Mouse (Mus musculus) forebrain, embryonic 13.5 days (tissue): ENCODE measurements at regions not wholly inside any gene's neighbourhood (a gene's known extent, or its start where the extent isn't known, plus 50 kb on each side); places are given as distances from the start of the nearest gene placed in this dataset.
A peak's percentile ranks its signal among the peaks of the same experiment; 100 is the strongest.

Experiments
- ATAC-seq: fragments of 200-750 bp; cut with Nextera tagmentation; 2 replicates; pipeline ENCODE4 v1.8.0; 2017
- H3K27ac ChIP-seq: fragments of 300-500 bp; sonication (generic); 2 replicates; pipeline ENCODE4 v1.5.1; 2015; ENCODE audit warnings: inconsistent platforms, mild to moderate bottlenecking, moderate library complexity
- H3K27me3 ChIP-seq: fragments of 300-500 bp; sonication (generic); 2 replicates; pipeline ENCODE4 v1.6.1; 2015; ENCODE audit warnings: mild to moderate bottlenecking, inconsistent platforms
- H3K36me3 ChIP-seq: fragments of 300-500 bp; sonication (generic); 2 replicates; pipeline ENCODE4 v1.6.1; 2015; ENCODE audit warnings: mild to moderate bottlenecking, inconsistent platforms; ENCODE audit not compliant: poor library complexity, severe bottlenecking
- H3K4me1 ChIP-seq: fragments of 300-500 bp; sonication (generic); 2 replicates; pipeline ENCODE4 v1.6.1; 2015; ENCODE audit warnings: inconsistent platforms
- H3K4me2 ChIP-seq: fragments of 300-500 bp; sonication (generic); 2 replicates; pipeline ENCODE4 v1.6.1; 2015; ENCODE audit warnings: inconsistent platforms, mild to moderate bottlenecking, moderate library complexity
- H3K4me3 ChIP-seq: fragments of 300-500 bp; sonication (generic); 2 replicates; pipeline ENCODE4 v1.5.1; 2015; ENCODE audit warnings: mild to moderate bottlenecking, inconsistent platforms
- H3K9ac ChIP-seq: fragments of 300-500 bp; sonication (generic); 2 replicates; pipeline ENCODE4 v1.6.1; 2015; ENCODE audit warnings: mild to moderate bottlenecking, inconsistent platforms
- H3K9me3 ChIP-seq: fragments of 300-500 bp; sonication (generic); replicated peaks from 2 replicates; pipeline ENCODE4 v1.6.1; 2016; ENCODE audit warnings: inconsistent platforms
- WGBS: fragments of 180-500 bp; shearing (Covaris S2); methylation state at CpG from one replicate; pipeline ENCODE4 v1.1.7; 2015; 5-methylcytosine and 5-hydroxymethylcytosine counted together

DNA sequence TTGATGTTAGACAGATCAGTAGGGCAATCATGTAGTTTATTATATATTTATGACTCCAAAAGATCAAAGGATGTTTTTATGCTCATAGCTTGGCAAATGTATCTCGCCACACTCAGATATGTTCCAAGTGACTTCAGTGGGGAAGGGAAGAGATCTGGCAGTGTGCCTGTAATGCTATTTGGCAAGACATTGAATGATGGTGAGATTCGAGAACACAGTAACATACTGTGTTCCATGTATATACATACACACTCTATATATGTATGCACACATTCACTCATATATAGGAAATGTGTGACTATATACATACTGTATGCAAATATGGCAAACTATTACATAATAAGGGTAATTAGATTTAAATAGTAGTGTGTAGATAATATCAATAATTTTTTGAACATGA is 577.3 kb upstream of the Arrdc4 start:
- ATAC-seq, result peak; percentile 65; the same call in 1 of the 2 replicates
- no peak overlapping the region for H3K4me3 ChIP-seq
- H3K9me3 ChIP-seq, result no peaks in the 10 kb centered on the region
- H3K9ac ChIP-seq, result no peak overlapping the region
- 77% methylated on average over 2 of the region's 2 CpGs for WGBS
- H3K4me1 ChIP-seq, result no peaks in the 10 kb centered on the region
- no peaks in the 10 kb centered on the region for H3K27me3 ChIP-seq
- no peaks in the 10 kb centered on the region for H3K36me3 ChIP-seq
- H3K27ac ChIP-seq, result no peak overlapping the region
- no peak overlapping the region for H3K4me2 ChIP-seq

DNA sequence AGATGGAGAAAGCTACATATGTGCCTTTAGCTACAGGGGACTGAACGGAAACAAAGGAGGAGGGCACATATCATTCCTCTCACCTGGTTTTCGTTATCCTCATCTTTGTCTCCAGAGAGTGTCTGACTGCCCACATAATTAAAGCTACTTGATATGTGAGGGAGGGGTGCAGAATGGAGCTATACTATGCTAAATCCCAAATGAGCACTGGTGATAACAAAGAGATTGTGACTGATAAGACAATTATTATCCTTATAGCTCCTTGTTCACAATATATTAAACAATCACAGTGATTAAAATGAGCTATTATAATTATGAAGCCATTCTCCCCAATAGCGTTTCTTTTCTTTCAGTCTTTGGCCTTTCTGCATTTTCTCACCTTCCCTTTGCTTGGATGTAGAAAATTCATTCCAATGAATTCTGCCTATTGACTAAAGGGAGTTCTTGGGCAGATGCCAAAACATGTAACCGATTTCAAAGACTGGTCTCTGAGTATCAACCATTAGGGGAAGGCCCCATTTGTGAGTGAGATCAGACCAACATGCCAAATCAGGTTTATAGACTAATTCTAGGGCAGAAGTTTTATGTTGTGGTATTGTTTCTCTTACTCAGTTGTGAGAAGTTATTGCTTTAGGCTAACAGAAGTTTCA is 528.1 kb upstream of the Arrdc4 start:
- H3K27ac ChIP-seq, result no peak overlapping the region; the same call in 1 of the 2 replicates
- no peak overlapping the region for H3K9ac ChIP-seq
- 0 out of 2 replicates have a peak, but pooled peaks cover 6% of the 10 kb centered on the region for H3K4me1 ChIP-seq
- 45% methylated on average over 4 of the region's 4 CpGs for WGBS
- no peaks in the 10 kb centered on the region for H3K27me3 ChIP-seq
- H3K4me2 ChIP-seq, result no peak overlapping the region
- no peaks in the 10 kb centered on the region for H3K36me3 ChIP-seq
- no peaks in the 10 kb centered on the region for H3K9me3 ChIP-seq
- peak; percentile 53; the same call in 1 of the 2 replicates for ATAC-seq
- H3K4me3 ChIP-seq, result no peak overlapping the region

DNA sequence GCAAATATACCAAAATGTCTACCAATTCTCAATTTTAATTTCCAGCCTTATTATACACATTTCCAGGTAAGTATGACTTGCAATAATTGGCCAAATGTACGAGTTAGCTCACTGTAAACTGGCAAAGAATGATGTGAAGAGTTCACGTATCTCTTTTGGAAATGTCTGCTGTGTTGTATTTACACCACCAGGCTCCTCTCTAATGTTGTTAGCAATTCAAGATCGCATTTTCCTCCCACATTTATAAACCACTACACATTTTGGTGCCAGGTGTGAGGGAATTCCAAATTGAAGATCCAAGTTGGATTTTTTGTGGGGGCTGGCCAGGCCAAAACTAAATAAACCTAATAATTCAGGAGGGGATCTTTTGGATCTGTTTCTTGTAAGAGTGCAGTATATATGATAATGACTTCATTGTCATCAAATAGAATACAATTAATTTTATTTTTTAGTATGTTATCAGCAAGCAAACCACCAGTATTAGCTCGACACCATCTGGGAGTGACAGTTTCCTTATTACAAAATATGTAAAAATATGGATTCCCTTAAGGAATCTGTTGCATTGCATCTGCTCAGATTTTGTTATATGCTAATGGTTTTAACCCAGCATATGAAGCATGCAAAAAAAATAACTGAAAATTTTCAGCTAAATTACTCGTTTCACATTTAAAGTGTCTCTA is 527.5 kb upstream of the Arrdc4 start:
- Histone ChIP-seq H3K9ac (no peak overlapping the region), H3K4me1 (0 out of 2 replicates have a peak, but pooled peaks cover 6% of the 10 kb centered on the region), H3K27me3 (no peaks in the 10 kb centered on the region), H3K4me3 (no peak overlapping the region), H3K9me3 (no peaks in the 10 kb centered on the region), H3K36me3 (no peaks in the 10 kb centered on the region), H3K27ac (no peak overlapping the region), H3K4me2 (no peak overlapping the region)
- peak; percentile 81 for ATAC-seq
- 71% methylated on average over 5 of the region's 5 CpGs for WGBS

DNA sequence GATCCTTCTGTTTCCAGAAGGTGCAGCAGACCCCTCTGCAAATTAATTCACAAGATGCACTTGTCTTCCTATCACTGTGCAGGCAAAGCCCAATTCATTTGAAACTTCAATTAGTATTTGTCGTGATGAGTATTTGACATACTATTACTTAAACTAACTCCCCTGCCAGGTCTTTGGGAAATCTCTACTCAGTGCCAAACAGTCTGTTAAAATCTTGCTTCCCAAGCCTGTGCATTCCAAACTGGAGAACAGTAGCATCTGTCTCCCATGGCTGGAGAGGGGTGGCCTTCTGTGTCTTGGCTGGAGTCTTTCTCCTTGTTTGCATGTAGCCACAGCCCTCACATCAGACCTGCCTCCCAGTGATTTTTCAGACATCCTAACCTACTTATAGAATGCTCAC is 524.6 kb upstream of the Arrdc4 start:
- WGBS, result 76% methylated on average over 1 of the region's 1 CpGs
- no peak overlapping the region for H3K4me2 ChIP-seq
- ATAC-seq, result peak; percentile 63; the same call in 1 of the 2 replicates
- no peak overlapping the region for H3K9ac ChIP-seq
- no peaks in the 10 kb centered on the region for H3K27me3 ChIP-seq
- H3K9me3 ChIP-seq, result no peaks in the 10 kb centered on the region
- no peak overlapping the region for H3K27ac ChIP-seq
- no peaks in the 10 kb centered on the region for H3K36me3 ChIP-seq
- H3K4me3 ChIP-seq, result no peak overlapping the region
- 0 out of 2 replicates have a peak, but pooled peaks cover 6% of the 10 kb centered on the region for H3K4me1 ChIP-seq

DNA sequence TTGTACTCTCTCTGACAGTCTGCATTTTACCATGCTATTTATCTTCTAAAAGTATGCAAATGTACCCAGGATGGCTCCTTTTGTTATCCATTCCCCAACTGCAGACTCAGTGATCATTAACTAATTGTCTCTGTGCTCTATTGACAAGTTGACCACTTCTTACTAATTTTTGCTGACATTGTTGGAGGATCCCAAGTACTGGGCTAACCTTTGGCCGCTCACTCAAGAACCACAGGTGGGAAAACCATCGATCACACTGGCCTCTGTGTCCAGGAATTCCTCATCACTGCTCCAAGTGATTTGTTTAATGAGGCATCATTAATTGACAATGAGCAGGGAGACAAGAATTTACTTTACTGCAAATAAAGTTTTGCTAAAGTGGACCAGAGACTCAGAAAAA is 495.5 kb upstream of the Arrdc4 start:
- H3K4me2 ChIP-seq, result no peak overlapping the region
- no peak overlapping the region for H3K9ac ChIP-seq
- ATAC-seq, result no peak
- no peak overlapping the region for H3K27ac ChIP-seq
- H3K4me3 ChIP-seq, result no peak overlapping the region
- no peaks in the 10 kb centered on the region for H3K36me3 ChIP-seq
- no peaks in the 10 kb centered on the region for H3K9me3 ChIP-seq
- 60% methylated on average over 2 of the region's 2 CpGs for WGBS
- H3K4me1 ChIP-seq, result no peaks in the 10 kb centered on the region
- H3K27me3 ChIP-seq, result no peaks in the 10 kb centered on the region

DNA sequence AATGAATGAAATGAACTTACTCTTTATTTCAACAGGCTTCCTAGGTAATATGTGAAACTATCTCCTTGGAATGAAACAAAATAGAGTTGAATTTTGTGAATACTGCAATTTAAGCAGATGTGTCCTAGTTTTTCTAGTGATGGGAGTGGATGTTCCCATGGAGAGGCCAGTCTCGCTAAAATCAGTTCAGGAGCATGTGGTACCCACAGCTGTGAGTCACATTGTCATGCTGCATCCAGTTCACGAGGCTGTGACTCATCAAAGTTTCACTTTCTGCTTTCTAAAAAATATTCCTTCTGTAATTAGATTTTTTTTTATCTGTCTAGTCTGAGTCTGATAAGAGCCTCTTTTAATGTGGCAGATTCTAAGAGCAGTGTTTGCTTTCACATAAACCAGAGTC is 484.3 kb upstream of the Arrdc4 start:
- H3K36me3 ChIP-seq, result no peaks in the 10 kb centered on the region
- no peaks in the 10 kb centered on the region for H3K9me3 ChIP-seq
- H3K27ac ChIP-seq, result no peak overlapping the region
- H3K27me3 ChIP-seq, result no peaks in the 10 kb centered on the region
- H3K4me2 ChIP-seq, result no peak overlapping the region
- no peak overlapping the region for H3K4me3 ChIP-seq
- WGBS, result 88% methylated on average over 2 of the region's 2 CpGs
- H3K4me1 ChIP-seq, result no peaks in the 10 kb centered on the region
- no peak overlapping the region for H3K9ac ChIP-seq
- no peak for ATAC-seq

DNA sequence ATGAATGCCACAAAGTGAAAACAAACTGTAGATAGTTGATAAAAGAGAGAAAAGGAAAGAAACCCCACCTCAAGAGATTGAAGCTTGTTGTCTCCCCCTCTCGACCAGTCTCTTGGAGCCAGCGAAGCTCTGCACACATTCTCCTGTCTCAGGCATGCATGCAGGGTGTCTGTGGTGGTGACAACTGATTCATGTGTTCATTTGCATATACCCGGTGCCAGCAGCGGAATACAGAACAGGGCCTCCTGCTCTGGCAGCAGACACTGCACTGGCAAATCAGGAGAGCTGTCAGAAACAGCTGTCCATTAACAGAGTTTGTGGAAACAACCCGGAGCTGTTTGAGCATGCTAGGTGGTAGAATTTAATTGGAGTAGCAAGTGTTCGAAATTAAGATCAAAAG is 468.8 kb upstream of the Arrdc4 start:
- Histone ChIP-seq H3K4me3 (no peak overlapping the region), H3K9me3 (no peaks in the 10 kb centered on the region), H3K27me3 (no peaks in the 10 kb centered on the region), H3K9ac (no peak overlapping the region), H3K36me3 (no peaks in the 10 kb centered on the region), H3K4me1 (peaks cover 15% of the 10 kb centered on the region), H3K4me2 (no peak overlapping the region), H3K27ac (peak overlapping the region; percentile 76; the same call in 1 of the 2 replicates)
- WGBS, result 33% methylated on average over 6 of the region's 6 CpGs
- ATAC-seq, result peak; percentile 99
